Mouse (Mus musculus): ENCODE results near the gene Pou6f1.

DNA sequence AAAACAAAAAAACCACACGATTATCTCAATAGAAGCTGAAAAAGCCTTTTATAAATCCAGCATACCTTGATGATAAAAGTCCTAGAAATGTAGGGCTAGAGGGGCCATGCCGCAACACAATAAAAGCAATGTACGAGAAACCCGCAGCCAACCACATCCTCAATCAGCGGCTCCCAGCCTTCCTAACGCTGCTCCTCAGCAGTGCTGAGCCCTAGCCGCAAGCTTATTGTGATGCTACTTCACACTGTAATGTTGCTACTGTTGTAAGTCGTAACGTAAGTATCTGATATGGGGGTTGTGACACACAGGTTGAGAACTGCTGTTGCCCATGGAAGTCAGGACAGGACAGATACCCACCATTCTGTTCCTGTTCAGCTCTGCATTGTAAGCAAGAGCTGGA lies 60.4 kb downstream of the Pou6f1 start:
- TF ChIP-seq CTCF (IDR thresholded peaks at IDR 0.05; ENCODE audit: borderline replicate concordance, control insufficient read depth, extremely low read depth, insufficient read depth, low read length, poor library complexity), result no peak
- no peak for TF ChIP-seq POLR2A (IDR thresholded peaks at IDR 0.05; ENCODE audit: control insufficient read depth, extremely low read depth, insufficient read depth, low read length, poor library complexity)
